ENCODE assay signal across 18 mouse cellular contexts in the genomic region with DNA sequence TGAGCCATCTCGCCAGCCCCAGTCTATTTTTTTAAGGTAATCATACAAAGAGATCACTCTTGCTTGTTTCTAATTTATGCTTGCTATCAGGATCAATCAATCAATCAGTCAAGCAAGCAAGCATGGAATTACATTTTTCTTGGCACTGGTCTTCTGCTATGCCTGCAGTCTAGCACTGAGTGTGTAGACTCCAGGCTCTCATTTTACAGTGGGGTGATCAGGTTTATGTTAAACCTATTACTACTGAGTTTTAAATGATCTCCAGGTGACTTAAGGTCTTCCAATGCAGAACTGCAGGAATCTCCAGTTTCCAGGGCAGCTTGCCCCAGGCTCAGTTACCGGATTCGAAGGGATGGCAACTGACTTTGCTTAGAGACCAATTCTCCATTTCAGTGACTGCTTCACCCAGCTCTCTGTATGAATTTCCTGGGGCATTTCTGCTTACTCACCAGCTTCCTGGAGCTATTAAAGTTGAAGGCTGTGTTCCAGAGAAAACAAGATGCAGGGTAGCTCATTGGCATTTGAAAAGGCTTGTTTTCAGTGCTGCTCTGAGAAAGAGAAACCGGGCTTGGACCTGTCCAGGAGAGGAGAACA. TPM values are rescaled to one million over a fixed set of nuclear protein-coding genes. Genes with fewer than 3 reads are reported as not detected.
DNase-seq lines count a peak whose midpoint lies in the region; ATAC-seq and TF ChIP-seq lines count a peak whose summit lies in the region.
"Had no signal": no experiment of that assay in that cellular context is flagged by ENCODE, and none has a peak within 500 bp of the region (broad histone marks: within the 10 kb centered on the region; RNA-seq: fewer than 3 reads in every experiment).

No protein-coding gene starts in this region.

- ATAC-seq in common myeloid progenitor, adult 5-6 weeks (replicated peaks; ENCODE audit: low read depth, poor library complexity, severe bottlenecking) = peak; percentile 40; the same call in 1 of the 2 replicates
- ATAC-seq in forebrain, embryonic 16.5 days = no peak
- ATAC-seq in midbrain, embryonic 11.5 days (ENCODE audit: low FRiP score) = no peak
- ATAC-seq: CD4-positive, CD25-positive, alpha-beta regulatory T cell, adult 4 months; lung, postnatal 0 days had no signal

- H3K9ac ChIP-seq in ES-Bruce4 (ENCODE audit: low read depth, poor library complexity, severe bottlenecking) = no peak overlapping the region
- no peak overlapping the region for H3K9ac ChIP-seq in forebrain, embryonic 16.5 days (replicated peaks; ENCODE audit: low read depth, low read length)
- H3K9ac ChIP-seq in midbrain, embryonic 11.5 days (ENCODE audit: low read length) = no peak overlapping the region
- H3K9ac ChIP-seq: embryonic facial prominence, embryonic 15.5 days; heart, embryonic 13.5 days; hindbrain, embryonic 13.5 days; liver, embryonic 13.5 days had no signal

- no peak overlapping the region for H3K27ac ChIP-seq in kidney, adult 2 months (ENCODE audit: insufficient read depth, low read depth, low read length)
- peak overlapping the region; percentile 57 for H3K27ac ChIP-seq in ES-Bruce4 (ENCODE audit: insufficient read depth, low read length)
- no peak overlapping the region for H3K27ac ChIP-seq in forebrain, embryonic 16.5 days (ENCODE audit: low read length)
- no peak overlapping the region for H3K27ac ChIP-seq in midbrain, embryonic 11.5 days (ENCODE audit: low read depth, low read length)
- H3K27ac ChIP-seq: embryonic facial prominence, embryonic 15.5 days; heart, embryonic 13.5 days; hindbrain, embryonic 13.5 days; liver, embryonic 13.5 days had no signal

- intact Hi-C loops in gastrocnemius, postnatal 14 days (cut with DNase I; ENCODE audit: low total_unique reads) = no loop called here

- 35% methylated on average over 4 of the region's 4 CpGs for WGBS in kidney, adult 2 months
- 55% methylated on average over 4 of the region's 4 CpGs for WGBS in forebrain, embryonic 16.5 days
- WGBS in midbrain, embryonic 11.5 days = 54% methylated on average over 4 of the region's 4 CpGs

- no peak overlapping the region for H3K4me2 ChIP-seq in forebrain, embryonic 16.5 days (ENCODE audit: low read length)
- no peak overlapping the region for H3K4me2 ChIP-seq in midbrain, embryonic 11.5 days
- H3K4me2 ChIP-seq: embryonic facial prominence, embryonic 15.5 days; heart, embryonic 13.5 days; hindbrain, embryonic 13.5 days; liver, embryonic 13.5 days had no signal

- DNase-seq in kidney, adult 2 months = peak; percentile 27
- no peak for DNase-seq in kidney, postnatal 25 days
- peak; percentile 13 for DNase-seq in gastrocnemius, postnatal 14 days
- no peak for DNase-seq in urinary bladder, postnatal 25 days (ENCODE audit: low spot score)
- DNase-seq in midbrain, embryonic 11.5 days (ENCODE audit: low spot score, missing footprints) = no peak
- DNase-seq: adrenal gland, adult 8-10 months; cerebellum, adult 8-10 months; kidney, postnatal 10 days; liver, embryonic 13.5 days; right cerebral cortex, adult 18-20 months had no signal

- H3K9me3 ChIP-seq in ES-Bruce4 (replicated peaks; ENCODE audit: control insufficient read depth, insufficient read depth, low read length, poor library complexity, severe bottlenecking) = no peaks in the 10 kb centered on the region; the same call in 1 of the 2 replicates
- no peaks in the 10 kb centered on the region for H3K9me3 ChIP-seq in forebrain, embryonic 16.5 days (ENCODE audit: control insufficient read depth, low read length)
- no peaks in the 10 kb centered on the region for H3K9me3 ChIP-seq in midbrain, embryonic 11.5 days (ENCODE audit: control insufficient read depth, low read length)
- H3K9me3 ChIP-seq: embryonic facial prominence, embryonic 15.5 days; heart, embryonic 13.5 days; hindbrain, embryonic 13.5 days; liver, embryonic 13.5 days had no signal

- no peaks in the 10 kb centered on the region for H3K4me1 ChIP-seq in kidney, adult 2 months (ENCODE audit: control insufficient read depth, insufficient read depth, low read length)
- peaks cover 3% of the 10 kb centered on the region for H3K4me1 ChIP-seq in ES-Bruce4 (ENCODE audit: control insufficient read depth, insufficient read depth, low read length)
- no peaks in the 10 kb centered on the region for H3K4me1 ChIP-seq in forebrain, embryonic 16.5 days (replicated peaks; ENCODE audit: control insufficient read depth, insufficient read depth, low read length)
- no peaks in the 10 kb centered on the region for H3K4me1 ChIP-seq in midbrain, embryonic 11.5 days (ENCODE audit: control insufficient read depth, insufficient read depth, low read length)
- H3K4me1 ChIP-seq: embryonic facial prominence, embryonic 15.5 days; heart, embryonic 13.5 days; hindbrain, embryonic 13.5 days; liver, embryonic 13.5 days had no signal

- 0 out of 2 replicates have a peak, but pooled peaks have one; percentile 14 for TF ChIP-seq EP300 in ES-Bruce4 (IDR thresholded peaks at IDR 0.05; ENCODE audit: insufficient read depth, low read depth, low read length)

- H3K4me3 ChIP-seq in kidney, adult 2 months (ENCODE audit: insufficient read depth, low read depth, low read length) = no peak overlapping the region
- H3K4me3 ChIP-seq in ES-Bruce4 (ENCODE audit: low read depth, low read length) = no peak overlapping the region
- H3K4me3 ChIP-seq in forebrain, embryonic 16.5 days (replicated peaks; ENCODE audit: low read length) = no peak overlapping the region
- no peak overlapping the region for H3K4me3 ChIP-seq in midbrain, embryonic 11.5 days (ENCODE audit: low read depth, low read length)
- H3K4me3 ChIP-seq: embryonic facial prominence, embryonic 15.5 days; heart, embryonic 13.5 days; hindbrain, embryonic 13.5 days; liver, embryonic 13.5 days had no signal

- no peak for TF ChIP-seq CTCF in kidney, adult 2 months (conservative IDR thresholded peaks at IDR 0.05; ENCODE audit: insufficient read depth, insufficient read length, low read depth, low read length)
- no peak for TF ChIP-seq CTCF in ES-Bruce4 (IDR thresholded peaks at IDR 0.05; ENCODE audit: low read depth, low read length)

- H3K36me3 ChIP-seq in kidney, adult 2 months (ENCODE audit: control insufficient read depth, insufficient read depth, low read length) = no peaks in the 10 kb centered on the region
- H3K36me3 ChIP-seq in ES-Bruce4 (ENCODE audit: control insufficient read depth, insufficient read depth, low read length, poor library complexity, severe bottlenecking) = no peaks in the 10 kb centered on the region
- H3K36me3 ChIP-seq in forebrain, embryonic 16.5 days (ENCODE audit: control insufficient read depth, insufficient read depth) = no peaks in the 10 kb centered on the region
- H3K36me3 ChIP-seq in midbrain, embryonic 11.5 days (ENCODE audit: control insufficient read depth, insufficient read depth, low read length) = no peaks in the 10 kb centered on the region
- H3K36me3 ChIP-seq: embryonic facial prominence, embryonic 15.5 days; heart, embryonic 13.5 days; hindbrain, embryonic 13.5 days; liver, embryonic 13.5 days had no signal

- no peaks in the 10 kb centered on the region for H3K27me3 ChIP-seq in kidney, adult 2 months (replicated peaks; ENCODE audit: control insufficient read depth, insufficient read depth, low read length)
- no peaks in the 10 kb centered on the region for H3K27me3 ChIP-seq in ES-Bruce4 (ENCODE audit: control insufficient read depth, insufficient read depth, low read length, poor library complexity, severe bottlenecking)
- H3K27me3 ChIP-seq in forebrain, embryonic 16.5 days (replicated peaks; ENCODE audit: control insufficient read depth, insufficient read depth, low read length) = no peaks in the 10 kb centered on the region
- H3K27me3 ChIP-seq in midbrain, embryonic 11.5 days (ENCODE audit: control insufficient read depth, insufficient read depth, low read length) = no peaks in the 10 kb centered on the region
- H3K27me3 ChIP-seq: embryonic facial prominence, embryonic 15.5 days; heart, embryonic 13.5 days; liver, embryonic 13.5 days had no signal

- TF ChIP-seq POLR2A in kidney, adult 2 months (IDR thresholded peaks at IDR 0.05; ENCODE audit: low read depth, low read length) = no peak
- TF ChIP-seq POLR2A in ES-Bruce4 (IDR thresholded peaks at IDR 0.05; ENCODE audit: insufficient read depth, low read length) = no peak

RNA-seq across cellular contexts. Expression of a gene that starts 7.7 kb away (rescaled TPM):
- polyA plus RNA-seq in kidney, adult 2 months (2012; rRNA removed) = 12.5 and 17.2 TPM in 2 replicates
- polyA plus RNA-seq in ES-Bruce4 (2011; ENCODE audit: insufficient read depth, insufficient read length, low read depth, missing spikeins) = 39.2 and 40.0 TPM in 2 replicates
- 24.2 and 29.2 TPM in 2 replicates for total RNA-seq in common myeloid progenitor, adult 5-6 weeks (2017)
- total RNA-seq in gastrocnemius, postnatal 14 days (2021) = 100 to 1,000 TPM; 158 to 167 TPM
- 28.5 and 31.2 TPM in 2 replicates for polyA plus RNA-seq in forebrain, embryonic 16.5 days (2015; fragmentation: Nextera tagmentation; extraction: Ambion mirVana)
- polyA plus RNA-seq in midbrain, embryonic 11.5 days (2014; fragmentation: Nextera tagmentation; extraction: Ambion mirVana) = 14.6 and 15.8 TPM in 2 replicates

Comparison
In these comparisons a context has a peak if more than half of its experiments do, and no peak if none do; other contexts are left out.
1. DNase-seq: peak in kidney, adult 2 months (single experiment) and gastrocnemius, postnatal 14 days (single experiment); none in kidney, postnatal 25 days (0 of 2), urinary bladder, postnatal 25 days (single experiment) and midbrain, embryonic 11.5 days (single experiment).